Mouse (Mus musculus): ENCODE results near the gene Tenm1. TPM values are rescaled to one million over a fixed set of nuclear protein-coding genes. Genes with fewer than 3 reads are reported as not detected.

Gene Tenm1
- polyA plus RNA-seq (2017; shearing (Covaris generic)): under 1 TPM; 0.04 to 0.19 TPM

DNA sequence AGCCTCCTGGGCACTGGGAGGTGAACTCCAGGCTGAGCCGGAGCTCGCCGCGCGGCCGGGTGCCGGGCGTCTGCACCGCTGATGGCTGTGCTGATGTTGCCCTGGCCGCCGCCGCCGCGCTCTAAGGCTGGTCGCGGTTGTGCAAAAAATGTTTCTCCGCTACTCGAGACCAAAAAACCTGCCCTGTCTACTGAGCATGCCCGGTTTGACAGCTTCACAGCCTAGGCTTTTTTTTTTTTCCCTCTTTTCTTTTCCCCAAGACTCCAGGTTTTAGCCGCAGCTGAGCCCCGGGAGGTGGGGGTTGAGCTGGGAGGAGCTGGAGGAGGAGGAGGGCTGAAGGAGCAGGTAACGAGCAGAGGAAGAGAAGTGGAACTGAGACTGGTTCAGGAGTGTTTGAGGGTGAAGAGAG lies at the start of gene Tenm1:
TSS of gene Tenm1 (minus strand) at position 272 of the 409 bp plus-strand sequence.
- no peak for ATAC-seq

GRCm38 (mm10) chrX:43467311-43467710 lies 38.4 kb upstream of the Tenm1 start:
- no peak for ATAC-seq

DNA sequence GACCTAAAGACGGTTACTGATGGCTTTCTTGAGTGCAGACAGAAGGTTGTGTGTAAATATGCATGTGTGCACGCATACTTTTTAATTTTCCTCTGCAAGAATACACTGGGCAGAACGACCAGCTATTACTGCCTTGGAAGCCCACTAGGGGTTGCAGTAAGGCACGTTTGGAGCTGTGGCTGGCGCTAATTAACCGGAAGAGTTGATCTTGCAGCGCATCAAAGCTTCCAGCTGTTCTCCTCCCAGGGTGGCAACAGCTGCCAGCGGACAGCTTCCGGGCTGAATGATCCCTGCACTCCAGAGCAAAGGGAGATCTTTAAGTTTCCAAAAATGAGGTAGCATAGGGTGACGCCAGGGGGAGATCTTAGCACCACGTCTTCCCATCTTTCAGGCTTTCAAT lies 1.7 kb upstream of the Tenm1 start:
- no peak for ATAC-seq

DNA sequence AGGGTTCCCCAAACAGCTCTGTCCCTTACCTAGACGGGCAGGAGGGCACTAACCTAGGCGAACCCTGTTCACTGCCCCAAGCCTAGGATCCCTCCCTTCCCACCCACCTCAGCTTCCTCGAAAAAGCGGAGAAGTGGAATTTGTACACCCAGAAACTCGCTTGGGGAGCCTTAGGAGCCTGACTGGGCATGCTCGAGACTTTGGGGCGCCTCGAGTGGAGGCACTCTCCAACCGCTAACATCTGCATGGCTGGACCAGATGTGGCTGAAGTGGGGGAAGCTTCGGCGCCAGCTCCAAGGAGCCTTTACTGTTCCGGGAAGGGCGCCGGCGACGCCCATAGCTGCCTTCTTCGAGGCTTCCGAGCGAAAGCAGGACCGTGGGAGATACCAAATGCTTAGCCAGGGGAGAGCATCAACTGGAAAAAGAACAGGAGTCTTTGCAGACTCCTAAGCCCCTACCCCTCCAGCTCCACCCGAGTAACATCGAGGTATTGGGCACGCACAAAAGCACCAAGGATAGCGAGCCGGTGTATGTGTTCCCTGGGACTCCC lies 1.1 kb upstream of the Tenm1 start:
- ATAC-seq: no peak

DNA sequence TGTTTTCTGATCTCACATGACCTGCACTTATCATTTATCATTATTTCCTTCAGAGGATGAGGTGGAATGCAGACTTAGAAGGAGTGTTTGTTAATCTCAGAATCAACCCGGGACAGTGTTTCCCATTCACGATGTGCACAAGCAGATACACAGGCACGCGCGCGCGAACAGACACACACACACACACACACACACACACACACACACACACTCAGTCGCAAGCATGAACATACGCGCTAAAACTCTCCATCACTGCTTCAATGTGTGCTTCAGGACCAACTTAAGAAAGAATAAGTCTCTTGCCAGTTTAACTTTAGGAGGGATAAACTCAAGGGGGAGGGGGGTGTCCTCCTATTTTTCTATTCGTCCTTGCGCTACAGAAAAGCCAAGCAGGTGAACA lies 411 bp upstream of the Tenm1 start:
- ATAC-seq: no peak

- ATAC-seq: no peak
Measured at GRCm38 (mm10) chrX:43427961-43428365, 963 bp downstream of the Tenm1 start.

DNA sequence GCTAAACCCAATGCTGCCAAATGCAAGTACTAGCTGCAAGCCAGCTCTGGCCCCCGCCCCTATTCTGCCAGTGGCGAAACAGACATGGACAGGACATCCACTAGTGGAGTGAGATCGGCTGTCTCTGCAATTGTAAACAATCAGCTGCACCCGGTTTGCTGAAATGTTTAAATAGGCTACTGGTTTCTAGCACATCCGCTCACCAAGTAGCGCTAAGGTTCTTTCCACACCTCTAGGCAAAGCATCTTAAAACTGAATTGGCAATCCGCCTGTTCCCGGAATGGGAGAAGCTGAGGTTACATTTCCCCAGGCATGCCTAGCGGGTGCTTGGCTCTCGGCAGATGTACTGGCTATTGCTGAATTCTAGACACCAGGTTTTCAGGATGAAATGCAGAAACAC lies 1.8 kb downstream of the Tenm1 start:
- ATAC-seq: no peak

- ATAC-seq: no peak
Measured at GRCm38 (mm10) chrX:43397957-43398356, 31.0 kb downstream of the Tenm1 start.

DNA sequence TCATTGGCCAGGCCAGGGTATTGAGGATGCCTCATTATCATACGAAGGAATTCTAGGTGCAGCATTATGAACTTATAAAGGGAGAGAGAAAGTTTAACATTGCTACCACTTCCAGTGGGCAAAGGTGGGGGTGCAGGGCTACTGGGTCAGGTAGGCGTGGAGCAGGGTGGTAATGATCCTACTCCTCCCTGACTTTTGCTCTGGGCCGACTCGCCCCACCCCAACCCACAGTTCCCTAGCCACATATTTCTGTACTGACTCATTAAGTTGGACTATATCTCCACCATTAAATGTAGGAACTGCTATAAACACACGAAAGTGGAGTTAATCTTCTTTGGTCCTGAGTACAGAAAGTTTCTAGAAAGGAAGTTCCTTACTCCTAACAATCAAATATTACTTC lies 40.8 kb downstream of the Tenm1 start:
- no peak for ATAC-seq

DNA sequence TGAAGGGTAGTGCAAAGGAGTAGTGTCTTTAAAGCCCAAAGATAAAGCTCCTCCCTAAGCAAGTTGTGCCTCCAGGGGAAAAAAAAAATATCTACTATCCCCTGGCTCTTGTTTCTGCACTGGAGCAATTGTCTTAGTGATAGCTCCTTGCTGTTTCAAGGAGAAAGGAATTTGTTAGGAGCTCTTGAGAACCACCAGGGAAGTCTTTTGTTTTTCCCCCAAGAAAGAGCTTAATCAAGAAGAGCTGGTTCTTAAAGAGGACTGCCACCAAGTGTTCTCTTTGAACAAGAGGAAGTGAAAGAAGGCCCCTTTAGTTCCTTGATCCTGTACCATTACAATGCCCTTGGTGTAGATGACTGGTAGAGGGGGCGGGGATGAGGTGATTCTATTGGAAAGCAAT lies 56.4 kb downstream of the Tenm1 start:
- ATAC-seq: no peak

DNA sequence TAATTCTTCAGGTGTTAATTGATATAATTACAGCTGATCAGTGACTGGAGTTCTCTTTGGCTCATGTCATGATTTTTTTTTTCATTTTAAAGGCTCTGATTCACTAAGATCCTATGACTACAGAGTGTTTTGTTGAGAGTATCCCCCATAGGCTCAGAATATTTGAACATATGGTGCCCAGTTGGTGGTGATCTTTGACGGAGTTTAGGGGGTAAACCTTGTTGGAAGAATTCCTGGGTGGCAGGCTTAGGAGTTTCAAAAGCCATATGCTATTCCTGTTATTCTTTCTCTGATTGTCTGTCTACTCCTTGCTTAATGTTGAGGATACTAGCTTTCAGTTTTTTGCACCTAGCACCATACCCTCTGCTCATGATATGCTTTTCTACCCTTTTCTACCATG lies 109.6 kb downstream of the Tenm1 start:
- ATAC-seq: no peak

GRCm38 (mm10) chrX:43317801-43318520 lies 111.0 kb downstream of the Tenm1 start:
- ATAC-seq: no peak

DNA sequence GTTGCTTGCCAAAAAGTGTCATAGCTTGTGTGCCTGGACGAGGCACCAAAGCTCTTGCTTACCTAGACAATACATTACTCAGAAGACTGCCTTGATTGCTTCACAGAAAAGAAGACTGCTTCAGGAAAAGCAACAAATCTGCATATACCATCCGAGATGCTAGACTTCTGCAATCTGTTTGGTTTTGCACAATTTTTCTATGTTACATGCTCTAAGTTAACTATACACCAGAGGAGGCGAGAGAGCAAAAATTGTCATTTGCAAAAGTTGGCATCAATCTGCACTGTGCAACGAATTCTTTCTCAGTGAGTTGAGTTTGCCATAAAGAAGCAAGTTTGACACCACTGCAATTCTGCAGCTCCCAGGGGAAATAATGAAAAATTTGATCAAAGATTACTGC lies 193.1 kb downstream of the Tenm1 start:
- no peak for ATAC-seq

GRCm38 (mm10) chrX:43205003-43205402 lies 223.9 kb downstream of the Tenm1 start:
- no peak for ATAC-seq

DNA sequence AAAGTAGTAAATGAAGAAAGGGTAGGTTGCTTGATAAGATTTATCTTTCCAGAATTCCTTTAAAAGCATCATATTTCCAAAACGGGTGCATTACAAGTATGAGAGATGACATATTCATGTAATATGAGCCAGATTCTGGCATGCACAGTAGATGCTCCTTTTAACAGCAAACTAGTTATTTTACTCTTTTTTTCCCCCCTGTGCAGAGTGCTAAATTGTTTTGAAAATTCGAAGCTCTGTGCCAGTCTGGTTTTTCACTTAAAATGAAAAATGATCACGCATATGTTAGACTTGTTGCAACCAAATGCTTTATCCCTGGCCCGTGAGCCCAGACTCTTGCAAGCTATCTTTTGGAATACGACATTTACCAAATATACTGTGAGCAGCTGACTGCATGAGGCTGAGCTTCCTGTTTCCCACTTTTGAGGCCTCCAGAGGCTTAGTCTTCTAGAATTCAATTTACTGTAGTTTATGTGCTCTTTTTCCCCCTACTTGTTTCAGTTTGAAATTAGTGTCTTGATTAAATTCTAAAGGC lies 226.6 kb downstream of the Tenm1 start:
- ATAC-seq: no peak

DNA sequence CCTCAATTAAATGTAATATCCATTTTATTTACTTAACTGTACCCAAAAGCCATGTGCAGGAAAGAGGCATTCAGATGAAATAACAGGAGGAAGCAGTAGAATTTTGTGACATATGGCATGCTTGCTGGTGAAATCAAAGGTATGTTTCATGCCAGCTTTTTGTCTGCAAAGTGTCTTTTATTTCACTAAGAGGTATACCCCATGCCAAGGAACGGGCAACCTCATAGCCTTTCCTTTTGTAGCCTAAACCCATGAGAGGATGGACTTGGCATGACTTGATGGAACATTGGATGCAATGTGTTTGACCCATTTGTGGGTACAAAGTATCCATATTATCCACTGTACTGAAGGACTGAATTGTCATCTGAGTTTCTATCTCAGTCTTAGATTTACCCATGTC lies 246.0 kb downstream of the Tenm1 start:
- no peak for ATAC-seq

DNA sequence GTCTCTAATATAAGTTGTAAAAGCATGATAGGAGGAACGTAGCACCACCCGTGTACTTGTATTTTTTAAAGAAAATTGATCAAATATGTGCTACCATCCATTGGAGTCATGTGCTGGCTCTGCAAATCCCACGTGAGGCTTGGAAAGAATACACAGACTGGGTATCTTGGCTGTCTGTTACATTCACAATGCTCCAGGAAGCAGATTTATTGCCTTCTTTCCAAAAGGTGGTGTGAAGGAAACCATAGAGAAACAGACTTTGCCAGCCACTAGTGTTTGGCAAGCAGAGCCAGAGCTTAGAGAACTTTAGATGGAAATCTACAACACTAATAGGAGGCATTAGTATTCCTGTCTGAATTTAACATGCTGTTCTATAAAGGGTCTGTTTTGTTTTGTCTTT lies 277.4 kb downstream of the Tenm1 start:
- ATAC-seq: no peak

DNA sequence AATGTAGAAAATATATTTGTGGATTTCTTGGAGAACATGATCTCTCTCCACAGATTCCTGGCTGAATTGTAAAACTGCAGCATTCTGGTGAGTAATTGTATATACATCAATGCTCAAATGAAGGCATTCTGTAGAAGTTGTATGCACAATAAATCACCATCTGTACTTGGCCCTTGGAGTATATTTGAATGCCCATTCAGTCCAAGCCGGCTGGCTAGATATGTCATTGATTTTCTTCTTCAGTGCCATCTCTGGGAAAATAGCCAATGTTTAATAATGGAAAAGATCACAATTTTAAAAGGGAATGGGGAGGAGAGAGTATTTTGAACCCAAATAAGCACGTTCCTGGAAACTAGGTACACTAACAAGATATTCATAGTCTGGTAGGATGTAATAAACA lies 299.2 kb downstream of the Tenm1 start:
- ATAC-seq: no peak

GRCm38 (mm10) chrX:43122491-43122890 lies 306.4 kb downstream of the Tenm1 start:
- no peak for ATAC-seq

DNA sequence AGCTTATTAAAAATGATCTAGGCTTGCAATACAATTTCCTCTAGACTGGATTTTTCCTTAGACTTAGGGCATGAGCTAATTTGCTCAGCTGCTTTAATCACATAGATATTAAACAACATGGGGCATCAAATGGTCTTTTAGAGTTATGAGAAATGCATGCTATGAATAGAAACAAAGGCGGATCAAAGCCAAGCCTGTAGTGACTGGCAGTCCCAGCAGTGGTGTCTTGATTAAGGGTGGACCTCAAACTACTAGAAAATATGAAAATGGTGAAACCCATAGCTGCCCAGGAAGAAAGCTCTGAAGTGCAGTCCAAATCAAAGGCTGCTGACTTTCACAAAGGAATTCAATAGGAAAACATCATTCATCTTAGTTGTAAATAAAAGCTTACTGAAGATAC lies 306.9 kb downstream of the Tenm1 start:
- ATAC-seq: no peak

DNA sequence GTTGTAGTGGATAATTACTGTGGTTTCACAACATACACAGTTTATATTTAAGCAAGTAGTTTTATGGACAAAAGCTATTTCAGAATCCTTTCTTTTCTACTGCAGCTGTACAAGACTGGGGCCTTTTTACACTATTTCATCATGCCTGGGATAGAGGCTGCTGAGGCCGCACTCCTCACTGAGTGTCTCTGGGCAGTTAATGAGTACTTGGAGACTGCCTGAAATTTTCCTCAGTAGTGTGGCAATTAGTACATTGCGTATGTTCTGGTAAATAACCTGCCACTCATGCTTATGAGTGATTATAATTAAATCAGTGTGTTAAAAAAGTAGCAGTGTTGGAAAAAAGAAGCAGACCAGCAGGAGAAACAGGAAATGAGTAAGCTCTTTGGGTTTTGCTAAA lies 442.8 kb downstream of the Tenm1 start:
- no peak for ATAC-seq

GRCm38 (mm10) chrX:42973562-42973961 lies 455.4 kb downstream of the Tenm1 start:
- ATAC-seq: no peak

- no peak for ATAC-seq
Measured at GRCm38 (mm10) chrX:42967611-42968010, 461.3 kb downstream of the Tenm1 start.

GRCm38 (mm10) chrX:42861731-42862130 lies 567.2 kb downstream of the Tenm1 start:
- ATAC-seq: no peak

DNA sequence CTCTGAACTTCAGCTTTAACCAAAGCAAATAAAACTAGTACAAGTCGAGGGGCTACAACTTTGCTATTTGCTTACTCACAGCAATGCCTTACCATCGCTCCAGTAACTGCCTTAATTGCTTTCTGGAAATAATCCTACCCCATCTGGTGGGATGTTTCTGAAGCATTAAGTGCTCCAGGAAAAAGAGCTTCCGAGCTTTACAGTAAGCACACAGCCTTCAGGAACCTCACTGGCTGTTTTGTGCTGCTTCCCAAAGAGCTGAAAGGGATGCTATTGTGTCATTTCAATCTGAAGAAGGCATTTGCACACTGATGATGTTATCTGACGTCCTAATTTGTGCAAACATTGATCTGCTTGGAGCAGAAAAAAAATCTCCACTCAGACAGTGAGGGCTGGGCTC lies 647.4 kb downstream of the Tenm1 start:
- no peak for ATAC-seq

All from CD4-positive, CD25-positive, alpha-beta regulatory T cell, adult 4 months (primary cell).